Mouse (Mus musculus) right cerebral cortex, postnatal 36 days (tissue): ENCODE measurements around the gene Esrrg.

Source experiments
- DNase-seq, 2 experiments: peaks; one replicate each; pipeline ENCODE4 v3.0.0; 2022; ENCODE audit warnings: low spot score in 2 of 2, mixed read lengths in 1 of 2

The Esrrg gene

DNA sequence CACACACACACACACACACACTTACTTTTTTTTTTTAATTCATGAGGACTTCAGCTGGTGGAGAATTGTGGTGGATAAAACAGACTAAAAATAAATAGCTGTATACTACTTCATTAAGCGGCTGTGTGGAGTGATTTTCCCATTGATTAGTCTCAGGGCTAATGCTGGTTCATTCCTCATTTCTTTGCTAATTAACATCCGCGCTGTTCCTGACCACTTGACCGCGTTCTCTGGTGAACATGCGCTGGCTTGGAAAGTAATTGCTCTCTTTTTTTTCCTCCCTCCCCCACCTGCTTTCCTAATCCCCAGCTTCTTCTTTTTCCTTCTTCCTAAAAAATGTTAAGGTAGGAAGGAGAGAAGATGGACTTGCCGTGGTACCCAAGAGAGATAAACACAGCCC lies 222.3 kb downstream of the Esrrg start:
- DNase-seq, result no peak

DNA sequence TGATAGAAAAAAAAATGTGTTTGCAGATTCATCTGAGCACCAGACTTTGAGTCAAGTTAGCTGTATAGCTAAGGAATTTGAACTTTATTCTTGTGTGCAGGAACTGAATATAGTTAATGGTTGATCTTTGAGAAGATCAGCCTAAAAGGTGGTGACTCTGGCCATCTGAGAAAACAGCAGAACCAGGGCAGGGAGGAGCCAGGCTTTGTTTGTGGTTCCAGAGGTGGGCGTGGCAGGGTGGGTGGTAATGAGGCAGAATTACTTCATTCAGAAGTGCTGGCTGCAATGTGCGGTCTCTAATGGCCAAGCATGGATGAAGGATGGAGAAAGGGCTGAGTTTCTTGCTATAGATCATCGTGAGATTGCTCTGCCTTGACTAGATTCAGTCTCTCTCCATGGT lies 224.3 kb downstream of the Esrrg start:
- DNase-seq, result no peak

DNA sequence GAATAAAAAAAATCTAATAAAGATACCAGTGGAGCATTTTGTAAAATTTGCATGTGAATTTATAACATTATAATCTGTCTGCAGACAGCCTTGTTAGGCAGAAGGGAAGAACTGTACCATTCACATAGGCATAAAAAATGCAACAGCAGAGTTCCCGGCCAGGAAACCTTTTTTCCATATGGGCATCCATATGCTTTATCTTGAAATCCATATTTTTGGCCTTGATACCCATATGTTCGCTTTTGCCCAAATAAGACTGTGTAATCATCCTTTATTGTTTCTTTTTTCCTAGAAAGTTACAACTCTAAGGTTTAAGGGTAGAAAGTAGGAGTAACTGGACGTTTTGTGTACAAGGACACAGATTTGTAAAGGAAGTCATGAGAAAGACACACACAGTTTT lies 226.0 kb downstream of the Esrrg start:
- no peak for DNase-seq

DNA sequence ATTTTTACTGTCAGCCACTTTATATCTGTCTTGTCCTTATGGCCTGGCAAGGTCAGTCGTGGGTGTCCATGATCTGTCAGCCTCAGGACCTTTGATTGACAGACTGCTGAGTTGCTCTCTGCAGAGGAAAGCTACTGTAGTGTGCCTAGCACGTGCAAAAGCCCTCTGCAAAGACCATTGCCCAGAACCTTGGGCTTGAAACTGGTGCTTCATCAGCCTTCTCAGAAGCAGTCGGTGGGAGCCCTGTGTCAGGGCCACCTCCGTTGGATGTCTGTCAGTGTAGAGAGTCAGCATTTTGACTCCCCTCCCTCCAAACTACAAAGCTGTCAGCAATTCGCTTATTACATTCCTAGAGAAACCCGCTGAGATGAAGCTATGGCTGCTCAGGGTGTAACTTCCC lies 227.8 kb downstream of the Esrrg start:
- no peak for DNase-seq

DNA sequence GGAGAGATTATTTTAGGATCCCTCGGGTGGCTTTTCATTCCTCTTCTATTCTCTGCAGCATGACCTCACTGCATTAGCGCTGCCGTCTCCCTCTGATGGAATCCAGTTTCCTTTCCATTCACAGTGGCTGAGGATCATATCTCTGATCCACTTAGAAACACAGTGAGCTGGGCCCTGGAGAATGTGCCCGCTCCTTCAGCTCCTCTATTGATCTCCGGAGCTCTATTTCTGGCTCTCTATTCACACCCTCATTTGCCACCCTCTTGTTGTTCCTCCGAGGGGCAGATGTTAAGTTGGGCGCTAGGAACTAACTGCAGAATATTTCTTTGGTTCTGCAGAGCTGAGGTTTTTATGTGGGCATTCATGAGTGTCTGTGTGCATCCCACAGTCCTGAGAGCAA lies 228.3 kb downstream of the Esrrg start:
- DNase-seq, result peak; percentile 3 to 14

DNA sequence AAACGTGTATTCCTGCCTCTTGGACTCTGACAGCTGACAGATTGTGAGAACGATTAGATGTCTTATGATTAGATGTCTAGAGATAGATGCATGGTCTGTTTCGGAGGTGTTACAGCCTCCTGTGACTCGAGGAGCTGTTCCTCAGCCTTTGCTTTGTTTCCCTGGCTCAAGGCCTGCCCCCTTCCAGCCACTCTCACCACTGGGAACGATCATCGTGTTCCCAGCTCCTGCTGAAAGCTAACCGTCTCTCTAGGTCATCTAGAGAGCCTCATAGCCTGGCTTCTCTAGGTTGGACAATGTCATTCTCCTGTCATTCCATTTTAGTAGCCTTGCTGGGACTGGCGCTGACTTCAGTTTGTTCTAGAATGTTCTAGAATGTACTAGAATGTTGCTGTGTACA lies 233.0 kb downstream of the Esrrg start:
- DNase-seq, result no peak

DNA sequence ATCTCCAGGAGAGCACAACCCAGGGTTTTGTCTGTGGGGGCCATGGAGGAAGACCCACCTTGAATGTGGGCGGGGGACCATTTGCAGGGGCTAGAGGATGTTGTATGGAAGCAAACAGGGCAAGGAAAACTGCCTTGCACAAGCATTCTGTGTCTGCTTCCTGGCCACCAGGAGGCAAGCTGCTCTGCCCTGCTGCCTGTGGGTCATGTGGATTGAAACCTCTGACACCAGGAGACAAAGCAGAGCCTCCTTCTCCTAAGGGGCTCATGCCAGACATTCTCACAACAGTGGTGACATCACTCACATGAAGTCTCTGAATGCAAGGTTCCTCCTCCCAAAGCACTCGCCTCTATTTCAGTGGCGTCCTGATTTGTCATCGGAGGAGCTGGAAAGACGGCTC lies 234.1 kb downstream of the Esrrg start:
- no peak for DNase-seq

DNA sequence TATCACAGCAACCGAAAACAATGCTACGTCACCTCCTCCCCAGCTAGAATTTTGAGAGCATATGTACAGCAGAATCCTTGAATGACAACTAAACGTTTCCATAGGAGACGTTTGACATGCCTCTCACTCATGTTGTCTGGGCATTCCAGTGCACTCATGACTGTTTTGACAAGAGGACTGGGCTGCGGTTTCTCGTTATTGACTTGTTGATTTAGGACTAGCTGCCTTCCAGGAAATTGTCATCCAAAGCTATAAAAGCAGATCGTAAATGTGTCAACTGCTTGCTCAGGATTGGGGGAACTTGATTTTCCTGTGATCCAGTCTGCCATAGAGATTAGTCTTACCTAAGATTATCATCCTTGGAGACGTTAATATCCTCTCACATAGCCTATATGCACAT lies 245.6 kb downstream of the Esrrg start:
- no peak for DNase-seq

DNA sequence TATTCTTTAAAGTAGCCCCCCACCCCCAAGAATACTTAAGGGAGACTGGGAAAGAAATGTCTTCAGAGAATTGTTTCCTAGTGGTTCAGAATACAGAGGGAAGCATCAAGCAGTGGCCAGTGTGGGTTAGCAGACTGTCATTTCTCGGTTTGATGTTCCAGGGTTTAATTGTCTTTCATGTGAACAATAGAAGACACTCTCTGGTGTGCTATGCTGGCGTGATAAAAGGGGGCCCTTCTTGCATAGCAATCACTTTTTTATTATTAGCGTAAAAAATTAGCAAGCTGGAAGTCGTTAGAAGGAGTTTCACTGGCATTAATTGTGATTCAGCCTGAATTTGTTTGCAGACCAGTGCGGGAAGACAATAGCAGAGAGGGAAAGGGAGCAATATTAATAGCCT lies 253.7 kb downstream of the Esrrg start:
- DNase-seq, result no peak

DNA sequence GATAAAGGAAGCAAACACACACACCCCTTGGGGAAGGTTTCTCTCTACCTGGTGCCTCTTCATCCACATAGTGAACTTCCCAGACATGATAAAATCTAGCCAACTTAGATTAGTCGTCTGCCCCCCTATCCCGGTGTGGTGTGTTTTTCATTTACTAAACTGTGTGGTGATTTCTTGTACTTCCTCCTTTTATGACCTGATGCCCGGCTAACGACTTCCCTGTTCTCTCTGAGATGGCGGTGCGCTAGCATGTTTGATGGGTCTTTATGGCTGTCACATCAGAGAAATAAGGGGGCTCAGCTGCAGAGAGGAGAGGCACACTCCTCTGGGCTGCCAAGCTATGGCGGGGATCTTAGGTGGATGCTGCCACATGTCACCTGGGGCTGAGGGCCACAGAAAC lies 259.8 kb downstream of the Esrrg start:
- DNase-seq, result no peak

DNA sequence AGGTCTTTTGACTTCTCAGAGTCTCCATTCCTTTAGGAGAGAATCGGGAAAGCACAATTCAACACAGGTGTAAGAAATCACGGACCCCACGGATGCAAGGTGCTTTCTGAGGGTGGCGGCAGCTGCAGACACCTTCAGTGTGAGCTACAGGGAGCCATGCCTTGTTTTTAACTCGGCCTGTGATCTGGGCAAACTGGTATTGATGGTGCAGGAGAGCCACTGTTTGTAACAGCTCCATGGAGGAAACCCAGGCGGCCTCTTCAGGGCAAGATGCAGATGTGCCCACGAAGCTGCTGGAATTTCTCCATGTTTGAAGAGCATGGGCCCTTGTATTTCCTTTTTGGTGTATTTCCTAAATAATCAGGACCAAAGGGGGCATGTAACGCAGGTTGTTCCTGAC lies 263.6 kb downstream of the Esrrg start:
- no peak for DNase-seq

DNA sequence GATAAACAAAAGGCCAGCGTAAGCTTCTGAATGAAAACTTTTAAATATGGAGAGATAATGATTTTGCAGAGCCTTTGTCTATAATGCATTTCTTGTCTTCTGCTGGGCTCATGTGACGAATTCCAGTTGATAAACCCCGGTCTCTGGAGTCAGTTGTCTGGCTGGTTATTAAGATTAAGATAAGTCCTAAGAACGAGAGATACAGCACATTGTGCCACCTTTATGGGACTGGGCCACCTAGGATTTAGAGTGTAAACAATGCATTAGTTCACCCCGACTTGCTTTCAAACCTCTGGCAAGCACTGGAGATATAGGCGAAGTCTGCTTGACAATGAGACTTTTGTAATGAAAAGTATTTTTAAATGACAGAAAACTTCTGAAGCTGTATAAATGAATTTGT lies 264.2 kb downstream of the Esrrg start:
- no peak for DNase-seq

DNA sequence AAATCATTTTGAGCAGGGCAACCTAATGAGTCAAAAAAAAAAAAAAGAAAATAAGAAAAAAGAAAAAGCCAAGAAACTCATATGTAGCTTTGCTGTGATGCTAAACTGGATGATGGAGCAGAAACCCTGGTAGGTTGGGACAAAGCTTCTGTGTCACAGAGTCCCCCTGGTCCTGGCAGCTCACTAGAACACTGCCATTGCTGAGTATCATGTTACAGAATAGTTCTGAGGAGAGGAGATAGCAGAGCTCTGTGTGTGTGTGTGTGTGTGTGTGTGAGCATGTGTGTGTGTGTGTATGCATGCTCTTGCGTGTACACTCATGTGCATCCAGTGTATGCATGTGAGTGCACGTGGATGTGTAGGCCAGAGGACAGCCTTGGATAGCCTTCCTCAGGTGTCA lies 265.2 kb downstream of the Esrrg start:
- no peak for DNase-seq

DNA sequence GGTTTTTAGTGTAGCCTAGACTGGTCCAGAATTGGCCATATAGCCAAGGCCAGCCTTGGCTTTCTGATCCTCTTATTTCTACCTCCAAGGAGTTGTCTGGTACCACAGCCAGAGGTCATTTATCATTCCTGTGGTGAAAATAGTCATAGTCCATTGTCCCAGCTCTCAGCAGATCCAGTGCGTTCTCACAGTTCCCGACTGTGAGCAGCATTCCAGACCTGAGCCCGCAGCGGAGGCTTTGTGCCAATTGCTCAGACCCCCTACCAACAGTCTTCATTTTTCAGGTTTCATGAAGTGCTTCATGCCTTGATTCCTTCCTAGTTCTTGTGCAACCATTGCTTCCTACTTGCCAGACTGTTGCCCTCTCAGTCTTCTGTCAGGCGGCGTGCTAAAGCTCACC lies 278.7 kb downstream of the Esrrg start:
- DNase-seq, result no peak

DNA sequence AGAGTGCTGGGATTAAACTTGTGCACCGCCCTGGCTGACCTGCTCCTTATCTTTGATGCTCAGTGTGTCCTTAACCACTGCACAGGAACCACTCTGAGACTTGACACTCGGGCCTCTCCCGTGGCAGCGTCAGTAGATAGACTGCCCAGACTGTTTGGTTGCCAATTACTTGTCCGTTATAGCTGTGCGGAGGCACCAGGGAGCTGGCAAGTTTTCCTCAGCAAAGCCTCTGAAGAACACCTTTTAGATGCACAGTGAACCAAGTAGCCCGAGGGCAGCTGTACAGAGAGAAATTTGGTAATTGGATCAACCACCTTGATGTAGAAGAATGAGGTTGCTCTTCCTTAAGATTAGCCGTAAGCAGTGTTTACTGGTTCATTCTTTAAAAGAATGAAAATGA lies 279.6 kb downstream of the Esrrg start:
- no peak for DNase-seq

DNA sequence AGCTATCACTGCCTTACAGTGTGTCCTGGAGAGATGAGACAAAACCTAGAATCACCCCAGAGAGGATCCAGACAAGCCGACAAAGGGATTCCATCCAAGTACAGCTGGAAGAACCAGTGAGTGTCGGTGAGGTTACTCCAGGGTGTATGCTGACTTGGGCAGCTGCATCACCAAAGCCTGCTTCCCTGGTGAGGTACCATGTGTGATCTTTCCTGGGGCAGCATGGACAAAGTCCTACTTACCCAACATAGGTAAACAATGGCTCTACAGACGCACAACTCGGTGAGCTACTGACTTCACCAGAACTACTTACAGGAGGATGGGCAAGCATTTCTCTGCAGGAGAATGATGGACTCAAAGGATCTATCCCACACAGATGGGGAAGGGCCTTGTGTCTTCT lies 280.5 kb downstream of the Esrrg start:
- DNase-seq, result no peak

DNA sequence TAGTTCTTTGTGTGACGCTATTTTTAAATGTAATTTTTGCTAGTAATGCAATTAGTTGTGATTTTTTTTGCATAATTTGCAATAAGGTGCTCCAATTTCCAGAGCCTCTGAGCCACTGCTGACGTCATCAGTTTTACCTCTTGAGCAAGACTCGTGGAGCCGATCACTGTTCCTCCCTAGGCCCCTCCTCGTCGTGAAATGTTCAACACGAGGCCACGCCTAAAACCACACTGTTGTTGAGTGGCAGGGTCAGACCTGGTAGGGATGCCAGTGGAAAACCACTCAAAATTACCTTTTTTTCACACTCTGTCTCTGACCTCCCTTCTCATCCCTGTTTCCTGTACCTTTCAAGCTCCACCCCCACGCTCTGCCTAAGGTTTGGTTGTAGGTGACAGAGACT lies 282.7 kb downstream of the Esrrg start:
- DNase-seq, result no peak

DNA sequence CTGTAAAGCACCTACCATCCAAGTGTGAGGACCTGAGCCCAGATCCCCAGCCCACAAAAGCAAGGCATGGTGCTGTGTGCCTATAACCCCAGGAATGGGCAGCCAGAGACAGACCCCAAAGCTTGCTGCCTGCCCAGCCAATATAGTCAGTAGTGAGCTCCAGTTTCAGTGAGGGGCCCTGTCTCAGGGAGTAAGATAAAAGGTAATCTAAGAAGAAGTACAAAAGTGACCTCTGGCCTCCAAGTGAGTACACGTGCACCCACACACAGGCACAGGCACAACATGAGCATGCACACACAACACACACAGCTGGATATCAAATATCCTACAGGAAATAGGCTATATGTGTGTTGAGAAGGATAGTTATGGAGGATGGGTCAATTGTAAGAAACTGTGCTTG lies 286.9 kb downstream of the Esrrg start:
- DNase-seq, result no peak

DNA sequence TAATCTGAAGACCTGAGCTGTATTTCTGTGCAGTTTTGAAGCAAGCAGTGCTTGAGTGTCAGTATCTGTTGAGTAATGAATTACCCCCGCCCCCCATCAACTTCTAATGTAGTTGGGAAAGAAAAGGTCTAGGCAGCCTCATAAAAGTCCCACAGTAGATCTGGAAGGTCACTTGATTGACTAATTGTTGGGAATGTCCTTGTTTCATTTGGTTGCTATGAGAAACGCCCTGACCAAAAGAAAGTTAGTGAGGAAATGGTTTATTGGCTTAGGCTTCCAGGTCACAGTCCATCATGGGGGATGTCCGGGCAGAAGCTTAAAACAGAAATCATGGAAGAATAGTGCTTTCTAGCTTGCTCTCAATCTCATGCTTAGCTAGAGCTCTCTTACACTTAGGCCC lies 287.7 kb downstream of the Esrrg start:
- DNase-seq, result no peak

DNA sequence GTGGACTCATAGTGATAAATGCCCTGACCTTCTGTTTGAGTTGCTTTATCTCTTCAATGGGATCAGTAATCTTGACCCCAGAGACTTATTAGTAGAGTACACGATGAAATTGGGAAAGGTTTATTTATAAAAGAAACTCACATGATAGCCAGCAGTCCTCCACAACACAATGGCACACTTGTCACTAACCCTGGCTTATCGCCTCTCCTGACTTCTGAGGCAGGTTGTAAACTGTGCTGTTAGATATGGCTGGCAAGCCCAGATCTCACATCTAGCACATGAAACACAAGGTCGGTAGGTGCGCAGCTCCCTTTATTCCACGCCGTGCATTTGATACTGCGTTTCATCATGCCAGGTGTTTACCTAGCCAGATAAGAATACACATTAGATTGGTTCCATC lies 288.3 kb downstream of the Esrrg start:
- DNase-seq, result no peak

DNA sequence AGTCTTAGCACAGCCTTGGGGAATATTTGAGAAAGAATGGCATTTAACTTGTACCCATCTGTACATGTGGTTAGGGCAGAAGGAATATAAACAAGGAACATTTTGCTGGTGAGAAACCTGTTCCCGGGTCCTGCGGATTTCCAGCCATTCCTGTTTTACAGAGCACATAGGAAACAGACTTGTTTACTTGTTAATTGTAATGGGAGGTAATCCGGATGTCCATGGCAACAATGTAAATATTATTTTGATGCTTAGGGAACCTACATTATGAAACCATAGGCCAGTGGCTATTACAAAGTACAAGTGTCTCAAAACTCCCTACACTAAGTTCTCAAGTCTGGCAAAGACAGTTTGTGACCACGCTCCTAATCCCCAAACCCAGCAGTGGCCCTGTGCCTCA lies 290.9 kb downstream of the Esrrg start:
- no peak for DNase-seq

DNA sequence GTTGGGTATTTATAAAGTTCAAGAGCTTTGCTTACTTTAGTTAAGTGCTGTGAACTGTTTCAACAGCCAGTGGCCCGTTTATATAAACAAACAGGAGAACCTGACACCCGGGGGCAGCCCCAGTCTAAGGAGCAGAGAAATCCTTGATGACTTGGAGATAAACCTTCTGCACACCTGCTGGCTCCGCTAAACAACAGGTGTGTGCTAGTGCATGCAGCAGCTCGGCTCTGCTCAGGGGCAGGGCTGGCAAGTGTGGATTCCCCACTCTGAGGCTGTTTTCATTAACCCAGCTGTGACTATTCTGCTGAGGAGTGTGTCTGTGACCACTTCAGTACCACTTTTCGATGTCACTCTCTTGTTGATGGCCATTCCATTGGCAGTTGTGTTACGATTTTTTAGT lies 292.2 kb downstream of the Esrrg start:
- no peak for DNase-seq

DNA sequence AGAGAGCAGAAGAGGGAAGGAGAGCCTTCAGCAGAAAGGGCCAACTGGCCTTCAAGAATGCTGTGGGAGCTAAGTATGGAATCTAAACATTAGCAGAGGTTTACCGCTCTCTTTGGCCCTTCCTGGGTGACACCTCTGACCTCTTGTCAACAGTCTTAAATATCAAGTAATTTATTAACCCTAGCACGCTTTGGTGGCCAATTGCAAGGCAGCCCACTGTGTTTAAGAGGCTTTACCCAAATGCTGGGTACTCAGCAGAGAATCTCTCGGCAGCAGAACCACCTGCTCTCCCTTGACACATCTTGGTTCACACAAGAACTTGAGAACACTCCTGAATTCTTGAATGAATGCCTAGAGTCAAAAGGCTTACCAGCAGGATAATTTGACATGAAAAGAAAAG lies 293.6 kb downstream of the Esrrg start:
- DNase-seq, result no peak

DNA sequence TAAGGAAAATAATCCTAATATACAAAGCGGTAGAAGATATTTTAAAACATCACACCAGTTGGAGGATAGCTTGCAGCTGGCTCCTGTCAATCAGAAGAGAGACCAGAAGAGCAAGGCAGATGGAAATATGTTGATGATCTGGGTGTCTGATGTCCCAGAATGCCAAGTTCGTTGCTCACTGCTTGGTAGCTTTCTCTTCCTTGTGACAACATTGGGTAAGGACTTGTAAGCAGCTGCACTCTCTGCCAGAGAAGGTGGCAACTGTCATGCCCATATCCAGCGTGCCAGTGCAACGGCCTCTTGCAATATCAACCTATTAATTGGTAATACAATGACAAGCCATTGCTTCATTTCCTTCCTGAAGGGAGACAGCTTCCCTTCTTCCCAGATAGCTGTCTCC lies 296.1 kb downstream of the Esrrg start:
- DNase-seq, result no peak

DNA sequence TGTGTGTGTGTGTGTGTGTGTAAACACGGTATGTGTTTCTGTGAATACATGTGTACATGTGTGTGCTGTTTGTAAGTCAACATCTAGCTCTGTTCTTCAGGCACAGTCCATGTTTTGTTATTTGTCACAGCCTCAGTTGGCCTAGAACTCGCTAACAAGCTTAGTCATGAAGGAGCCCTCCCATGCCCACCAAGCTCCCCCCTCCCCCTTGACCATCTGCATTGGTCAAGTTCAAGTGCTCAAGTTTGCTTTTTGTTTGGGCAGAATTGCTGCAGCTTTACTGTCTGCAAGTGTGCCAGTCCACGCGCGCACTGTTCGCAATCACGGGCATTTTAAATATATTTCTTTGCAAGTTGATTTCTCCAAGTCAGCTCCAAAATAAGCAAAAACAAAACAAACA lies 298.8 kb downstream of the Esrrg start:
- no peak for DNase-seq
